In the genomic region with DNA sequence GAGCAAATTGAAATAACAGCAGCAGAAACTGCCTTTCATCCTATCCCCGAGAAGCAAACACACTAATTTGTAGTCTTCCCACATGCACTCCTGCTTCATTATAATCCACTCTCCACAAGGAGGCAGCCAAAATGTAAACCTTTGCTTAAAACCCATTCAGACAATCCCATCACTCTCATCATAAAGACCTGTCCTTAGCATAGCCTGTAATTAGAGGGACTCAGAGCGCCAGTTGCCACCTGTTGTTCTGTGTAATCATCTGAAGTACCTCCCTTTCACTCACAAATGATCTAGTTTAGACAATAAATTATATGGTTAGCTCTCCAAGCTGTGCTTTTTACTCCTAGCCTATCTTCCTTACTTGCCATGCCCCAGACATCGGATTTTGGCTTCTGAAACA, we compare ENCODE assay signal across 14 mouse cellular contexts.
"Had no signal": no experiment of that assay in that cellular context is flagged by ENCODE, and none has a peak within 500 bp of the region (broad histone marks: within the 10 kb centered on the region; RNA-seq: fewer than 3 reads in every experiment).

No protein-coding gene starts in this region.

- H3K4me2 ChIP-seq: limb, embryonic 13.5 days had no signal

- H3K27me3 ChIP-seq: limb, embryonic 13.5 days had no signal

- ATAC-seq: midbrain, embryonic 16.5 days had no signal

- H3K9me3 ChIP-seq: limb, embryonic 13.5 days had no signal

- H3K27ac ChIP-seq: kidney, postnatal 0 days; limb, embryonic 13.5 days; liver, embryonic 14.5 days had no signal

- H3K4me1 ChIP-seq: limb, embryonic 13.5 days had no signal

- H3K4me3 ChIP-seq: limb, embryonic 13.5 days had no signal

- H3K36me3 ChIP-seq: limb, embryonic 13.5 days had no signal

- DNase-seq: kidney, postnatal 36 days; layer of hippocampus, adult 9-11 months; layer of hippocampus, postnatal 36 days; left cerebral cortex, postnatal 4 days; lung, adult 18-20 months; right cerebral cortex, adult 18-20 months; right cerebral cortex, postnatal 4 days; spleen, adult 18-20 months; thymus, adult 18-20 months; thymus, postnatal 14 days had no signal

- H3K9ac ChIP-seq: limb, embryonic 13.5 days; liver, embryonic 14.5 days had no signal
